Comparison of ENCODE assay signal across 21 mouse cellular contexts in genomic region chr6:138072110-138072962, GRCm38 (mm10). TPM values are rescaled to one million over a fixed set of nuclear protein-coding genes. Genes with fewer than 3 reads are reported as not detected.
DNase-seq lines count a peak whose midpoint lies in the region; ATAC-seq lines count a peak whose summit lies in the region.
"Had no signal": no experiment of that assay in that cellular context is flagged by ENCODE, and none has a peak within 500 bp of the region (broad histone marks: within the 10 kb centered on the region; RNA-seq: fewer than 3 reads in every experiment).

No protein-coding gene starts in this region.

- H3K9ac ChIP-seq in kidney, embryonic 14.5 days (ENCODE audit: low read depth, low read length): no peak overlapping the region
- no peak overlapping the region for H3K9ac ChIP-seq in midbrain, embryonic 12.5 days (replicated peaks)
- no peak overlapping the region for H3K9ac ChIP-seq in midbrain, embryonic 15.5 days
- no peak overlapping the region for H3K9ac ChIP-seq in forebrain, embryonic 15.5 days (replicated peaks)
- H3K9ac ChIP-seq: limb, embryonic 13.5 days had no signal

- no peak overlapping the region for H3K4me3 ChIP-seq in kidney, embryonic 14.5 days (ENCODE audit: low read length)
- no peak overlapping the region for H3K4me3 ChIP-seq in midbrain, embryonic 12.5 days
- no peak overlapping the region for H3K4me3 ChIP-seq in midbrain, embryonic 15.5 days
- H3K4me3 ChIP-seq in forebrain, embryonic 15.5 days: no peak overlapping the region
- H3K4me3 ChIP-seq: limb, embryonic 13.5 days had no signal

- WGBS in kidney, embryonic 14.5 days: 77% methylated on average over 5 of the region's 5 CpGs
- 83% methylated on average over 5 of the region's 5 CpGs for WGBS in midbrain, embryonic 12.5 days
- 76% methylated on average over 5 of the region's 5 CpGs for WGBS in midbrain, embryonic 15.5 days
- WGBS in forebrain, embryonic 15.5 days: 82% methylated on average over 5 of the region's 5 CpGs

- H3K27ac ChIP-seq in kidney, embryonic 14.5 days (ENCODE audit: low read depth, low read length): no peak overlapping the region
- H3K27ac ChIP-seq in midbrain, embryonic 12.5 days (replicated peaks): no peak overlapping the region; the same call in 1 of the 2 replicates
- no peak overlapping the region for H3K27ac ChIP-seq in midbrain, embryonic 15.5 days
- H3K27ac ChIP-seq in forebrain, embryonic 15.5 days (replicated peaks): no peak overlapping the region
- H3K27ac ChIP-seq: limb, embryonic 13.5 days had no signal

- no peaks in the 10 kb centered on the region for H3K9me3 ChIP-seq in kidney, embryonic 14.5 days (ENCODE audit: control insufficient read depth, low read length)
- no peaks in the 10 kb centered on the region for H3K9me3 ChIP-seq in midbrain, embryonic 12.5 days
- H3K9me3 ChIP-seq in midbrain, embryonic 15.5 days: no peaks in the 10 kb centered on the region
- H3K9me3 ChIP-seq in forebrain, embryonic 15.5 days: no peaks in the 10 kb centered on the region
- H3K9me3 ChIP-seq: limb, embryonic 13.5 days had no signal

- no peaks in the 10 kb centered on the region for H3K27me3 ChIP-seq in kidney, embryonic 14.5 days (ENCODE audit: control insufficient read depth, insufficient read depth, low read length)
- no peaks in the 10 kb centered on the region for H3K27me3 ChIP-seq in midbrain, embryonic 12.5 days
- no peaks in the 10 kb centered on the region for H3K27me3 ChIP-seq in midbrain, embryonic 15.5 days (replicated peaks)
- H3K27me3 ChIP-seq in forebrain, embryonic 15.5 days: no peaks in the 10 kb centered on the region
- H3K27me3 ChIP-seq: limb, embryonic 13.5 days had no signal

- H3K4me2 ChIP-seq in kidney, embryonic 14.5 days (replicated peaks; ENCODE audit: low read depth, low read length): no peak overlapping the region
- H3K4me2 ChIP-seq in midbrain, embryonic 12.5 days (replicated peaks): no peak overlapping the region
- H3K4me2 ChIP-seq in midbrain, embryonic 15.5 days: no peak overlapping the region
- no peak overlapping the region for H3K4me2 ChIP-seq in forebrain, embryonic 15.5 days (replicated peaks)
- H3K4me2 ChIP-seq: limb, embryonic 13.5 days had no signal

- peak; percentile 35; the same call in 1 of the 2 replicates for ATAC-seq in kidney, embryonic 14.5 days (ENCODE audit: low FRiP score, low TSS enrichment)
- ATAC-seq in midbrain, embryonic 12.5 days (ENCODE audit: low FRiP score, low read depth): peak; percentile 42
- ATAC-seq in midbrain, embryonic 15.5 days (replicated peaks): no peak
- ATAC-seq in forebrain, embryonic 15.5 days (replicated peaks): no peak
- ATAC-seq: forebrain, embryonic 14.5 days; inflammation-experienced regulatory T-cells, adult 6 months; midbrain, embryonic 16.5 days had no signal

- H3K36me3 ChIP-seq in kidney, embryonic 14.5 days (ENCODE audit: control insufficient read depth, insufficient read depth, low read length): no peaks in the 10 kb centered on the region
- no peaks in the 10 kb centered on the region for H3K36me3 ChIP-seq in midbrain, embryonic 12.5 days
- no peaks in the 10 kb centered on the region for H3K36me3 ChIP-seq in midbrain, embryonic 15.5 days (replicated peaks)
- H3K36me3 ChIP-seq in forebrain, embryonic 15.5 days: no peaks in the 10 kb centered on the region
- H3K36me3 ChIP-seq: G1E; limb, embryonic 13.5 days had no signal

- DNase-seq in kidney, adult 18-20 months: no peak
- peak; percentile 51 for DNase-seq in adrenal gland, postnatal 14 days
- peak; percentile 52 for DNase-seq in fat pad, adult 2 months (ENCODE audit: extremely low read depth, low read depth, low spot score)
- DNase-seq in right cerebral cortex, postnatal 25 days: no peak
- DNase-seq: cerebellum, adult 11 months; cerebellum, postnatal 14 days; kidney, postnatal 14 days; layer of hippocampus, adult 9-11 months; lung, adult 18-20 months; lung, postnatal 4 days; thymus, postnatal 4 days had no signal

- H3K4me1 ChIP-seq in kidney, embryonic 14.5 days (ENCODE audit: control insufficient read depth, insufficient read depth, low read length): no peaks in the 10 kb centered on the region
- peaks cover 12% of the 10 kb centered on the region; the same call in 1 of the 2 replicates for H3K4me1 ChIP-seq in midbrain, embryonic 12.5 days
- no peaks in the 10 kb centered on the region for H3K4me1 ChIP-seq in midbrain, embryonic 15.5 days
- 0 out of 2 replicates have a peak, but pooled peaks cover 4% of the 10 kb centered on the region for H3K4me1 ChIP-seq in forebrain, embryonic 15.5 days

RNA-seq across cellular contexts. Expression of gene Slc15a5, which starts 7.4 kb away (rescaled TPM):
- not detected in 2 replicates for polyA plus RNA-seq in kidney, embryonic 14.5 days (2014; fragmentation: Nextera tagmentation; extraction: Ambion mirVana)
- not detected in 2 replicates for polyA plus RNA-seq in midbrain, embryonic 12.5 days (2016; fragmentation: Nextera tagmentation; extraction: Ambion mirVana)
- polyA plus RNA-seq in midbrain, embryonic 15.5 days (2015; fragmentation: Nextera tagmentation; extraction: Ambion mirVana): 0.14 TPM in 1 of 2 replicates, not detected in the other
- not detected in 2 replicates for total RNA-seq in adrenal gland, postnatal 14 days (2021)
- polyA plus RNA-seq in forebrain, embryonic 15.5 days (2015; fragmentation: Nextera tagmentation; extraction: Ambion mirVana): not detected in 2 replicates
- polyA plus RNA-seq: forebrain, embryonic 14.5 days; G1E; hindbrain, embryonic 11.5 days; inflammation-experienced regulatory T-cells, adult 6 months; limb, embryonic 13.5 days had no signal

Comparison
In these comparisons a context has a peak if more than half of its experiments do, and no peak if none do; other contexts are left out.
1. ATAC-seq: peak in kidney, embryonic 14.5 days (single experiment) and midbrain, embryonic 12.5 days (single experiment); none in midbrain, embryonic 15.5 days (single experiment) and forebrain, embryonic 15.5 days (single experiment).
2. DNase-seq: peak in adrenal gland, postnatal 14 days (single experiment) and fat pad, adult 2 months (single experiment); none in kidney, adult 18-20 months (single experiment) and right cerebral cortex, postnatal 25 days (single experiment).